Mouse (Mus musculus) limb, embryonic 12.5 days (tissue): ENCODE measurements around the gene Hacd4. TPM values are rescaled to one million over a fixed set of nuclear protein-coding genes. Genes with fewer than 3 reads are reported as not detected.
"Not testable (repeated sequence)": the region's sequence is repeated elsewhere in the genome, so short reads cannot be mapped to it uniquely, and the experiment has no call there.

Experiments
- ATAC-seq: fragments of 200-750 bp; cut with Nextera tagmentation; 2 replicates; pipeline ENCODE4 v1.8.0; 2017; ENCODE audit warnings: low read depth, moderate TSS enrichment; ENCODE audit not compliant: insufficient number of reproducible peaks, insufficient read depth, low FRiP score, low TSS enrichment
- H3K27ac ChIP-seq: fragments of 300-500 bp; sonication (generic); 2 replicates; pipeline ENCODE4 v1.5.1; 2016; ENCODE audit warnings: mild to moderate bottlenecking, moderate library complexity
- H3K27me3 ChIP-seq: fragments of 300-500 bp; sonication (generic); 2 replicates; pipeline ENCODE4 v1.6.1; 2016; ENCODE audit warnings: mild to moderate bottlenecking, moderate library complexity
- H3K36me3 ChIP-seq: fragments of 300-500 bp; sonication (generic); 2 replicates; pipeline ENCODE4 v1.6.1; 2016; ENCODE audit warnings: mild to moderate bottlenecking, moderate library complexity
- H3K4me1 ChIP-seq: fragments of 300-500 bp; sonication (generic); replicated peaks from 2 replicates; pipeline ENCODE4 v1.6.1; 2016
- H3K4me2 ChIP-seq: fragments of 300-500 bp; sonication (generic); 2 replicates; pipeline ENCODE4 v1.6.1; 2016; ENCODE audit warnings: mild to moderate bottlenecking, moderate library complexity
- H3K4me3 ChIP-seq: fragments of 300-500 bp; sonication (generic); replicated peaks from 2 replicates; pipeline ENCODE4 v1.5.1; 2016; ENCODE audit warnings: mild to moderate bottlenecking
- H3K9ac ChIP-seq: fragments of 300-500 bp; sonication (generic); replicated peaks from 2 replicates; pipeline ENCODE4 v1.6.1; 2016; ENCODE audit warnings: mild to moderate bottlenecking, moderate library complexity
- H3K9me3 ChIP-seq: fragments of 300-500 bp; sonication (generic); 2 replicates; pipeline ENCODE4 v1.6.1; 2016; ENCODE audit warnings: mild to moderate bottlenecking, moderate library complexity
- WGBS: fragments of 180-500 bp; shearing (Covaris S2); methylation state at CpG from one replicate; pipeline ENCODE4 v1.1.7; 2016; 5-methylcytosine and 5-hydroxymethylcytosine counted together
- polyA plus RNA-seq: library from polyadenylated mRNA; unstranded; fragments of >200 nt; fragmentation: Nextera tagmentation; extraction: Ambion mirVana; gene quantifications from 2 replicates; pipeline ENCODE4 v1.2.1, GENCODE M21; 2016

Gene Hacd4
- polyA plus RNA-seq, 1 experiment from 2014 or later = 3.7 TPM

- no peaks in the 10 kb centered on the region for H3K4me1 ChIP-seq
- H3K27ac ChIP-seq = no peak overlapping the region
- H3K27me3 ChIP-seq = no peaks in the 10 kb centered on the region
- no peaks in the 10 kb centered on the region for H3K36me3 ChIP-seq
- ATAC-seq = no peak
- no peak overlapping the region for H3K4me3 ChIP-seq
- WGBS = 83% methylated on average over 6 of the region's 6 CpGs
- H3K9ac ChIP-seq = no peak overlapping the region
- no peak overlapping the region for H3K4me2 ChIP-seq
- H3K9me3 ChIP-seq = no peaks in the 10 kb centered on the region
Observed at GRCm38 (mm10) chr4:88396995-88397521, 41.7 kb downstream of the Hacd4 start.

DNA sequence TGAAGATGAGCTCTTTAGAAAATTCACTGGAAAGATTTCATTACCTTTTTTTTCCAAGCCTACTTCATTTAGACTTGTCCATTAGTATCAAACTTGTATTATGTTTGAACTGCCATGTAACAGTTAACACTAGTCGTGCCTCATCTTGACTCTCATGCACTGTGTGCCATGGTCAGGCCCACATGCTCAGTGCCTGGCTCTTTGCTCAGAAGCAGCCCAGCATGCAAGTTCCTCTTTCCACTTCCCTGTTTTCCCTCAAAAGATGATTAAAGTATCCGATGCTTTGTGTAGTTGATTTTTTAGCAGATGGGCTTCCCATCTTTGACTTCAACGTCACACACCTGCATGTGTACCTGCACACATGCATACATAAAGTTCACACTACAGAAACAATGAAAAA lies 43.0 kb downstream of the Hacd4 start:
- no peak for ATAC-seq
- 92% methylated on average over 3 of the region's 3 CpGs for WGBS

GRCm38 (mm10) chr4:88390596-88390995 lies 48.1 kb downstream of the Hacd4 start:
- WGBS = 88% methylated on average over 1 of the region's 1 CpGs
- H3K4me2 ChIP-seq, H3K9me3 ChIP-seq, ATAC-seq, H3K27me3 ChIP-seq, H3K36me3 ChIP-seq, H3K4me3 ChIP-seq, H3K9ac ChIP-seq, H3K4me1 ChIP-seq, H3K27ac ChIP-seq: not testable (repeated sequence)

More for the DNA sequence above, 43.0 kb downstream of the Hacd4 start:
- H3K27ac ChIP-seq = no peak overlapping the region
- no peaks in the 10 kb centered on the region for H3K9me3 ChIP-seq
- no peaks in the 10 kb centered on the region for H3K36me3 ChIP-seq
- no peak overlapping the region for H3K4me2 ChIP-seq
- no peaks in the 10 kb centered on the region for H3K4me1 ChIP-seq
- no peaks in the 10 kb centered on the region for H3K27me3 ChIP-seq
- H3K4me3 ChIP-seq = no peak overlapping the region
- no peak overlapping the region for H3K9ac ChIP-seq

- no peak overlapping the region for H3K4me2 ChIP-seq
- 90% methylated on average over 1 of the region's 1 CpGs for WGBS
- H3K36me3 ChIP-seq = no peaks in the 10 kb centered on the region
- H3K27ac ChIP-seq = no peak overlapping the region
- no peak overlapping the region for H3K9ac ChIP-seq
- no peaks in the 10 kb centered on the region for H3K9me3 ChIP-seq
- H3K4me3 ChIP-seq = no peak overlapping the region
- H3K27me3 ChIP-seq = no peaks in the 10 kb centered on the region
- no peak for ATAC-seq
- no peaks in the 10 kb centered on the region for H3K4me1 ChIP-seq
Observed at GRCm38 (mm10) chr4:88390036-88390435, 48.7 kb downstream of the Hacd4 start.

- Histone ChIP-seq H3K4me3 (no peak overlapping the region), H3K9ac (no peak overlapping the region), H3K4me2 (no peak overlapping the region), H3K27me3 (no peaks in the 10 kb centered on the region), H3K36me3 (no peaks in the 10 kb centered on the region), H3K27ac (no peak overlapping the region), H3K9me3 (no peaks in the 10 kb centered on the region), H3K4me1 (no peaks in the 10 kb centered on the region)
- ATAC-seq = no peak
- WGBS = 83% methylated on average over 18 of the region's 18 CpGs
Observed at GRCm38 (mm10) chr4:88372293-88373224, 66.2 kb downstream of the Hacd4 start.

GRCm38 (mm10) chr4:88370819-88371218 lies 67.9 kb downstream of the Hacd4 start:
- Histone ChIP-seq H3K36me3 (no peaks in the 10 kb centered on the region), H3K4me2 (no peak overlapping the region), H3K4me3 (no peak overlapping the region), H3K4me1 (no peaks in the 10 kb centered on the region), H3K27me3 (no peaks in the 10 kb centered on the region), H3K27ac (no peak overlapping the region), H3K9ac (no peak overlapping the region), H3K9me3 (no peaks in the 10 kb centered on the region)
- 66% methylated on average over 8 of the region's 8 CpGs for WGBS
- ATAC-seq = no peak

GRCm38 (mm10) chr4:88369951-88370350 lies 68.8 kb downstream of the Hacd4 start:
- H3K27ac ChIP-seq = no peak overlapping the region
- H3K4me3 ChIP-seq = no peak overlapping the region
- WGBS = 82% methylated on average over 6 of the region's 6 CpGs
- H3K9ac ChIP-seq = no peak overlapping the region
- no peak for ATAC-seq
- H3K9me3 ChIP-seq = no peaks in the 10 kb centered on the region
- H3K4me1 ChIP-seq = no peaks in the 10 kb centered on the region
- H3K27me3 ChIP-seq = no peaks in the 10 kb centered on the region
- H3K4me2 ChIP-seq = no peak overlapping the region
- no peaks in the 10 kb centered on the region for H3K36me3 ChIP-seq

DNA sequence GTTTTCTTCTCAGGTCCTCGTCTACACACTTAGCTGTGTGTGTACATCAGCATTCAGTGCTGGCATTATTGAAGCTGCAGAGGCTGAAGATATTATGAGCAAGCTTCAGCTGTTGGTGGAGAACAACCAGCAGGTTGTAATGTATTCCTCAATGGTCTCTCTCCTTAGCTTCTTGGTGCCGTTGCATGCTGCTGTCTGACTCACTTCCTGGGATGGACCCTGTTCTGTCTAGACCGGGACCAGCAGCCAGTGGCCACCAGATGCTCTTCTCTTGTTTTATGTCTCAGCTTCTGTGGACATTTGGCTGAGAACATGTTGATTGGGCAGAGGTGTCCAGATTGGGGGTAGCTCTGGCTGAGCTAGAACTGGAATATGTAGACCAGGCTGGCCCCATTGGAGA lies 81.3 kb downstream of the Hacd4 start:
- Histone ChIP-seq H3K4me2 (no peak overlapping the region), H3K9ac (no peak overlapping the region), H3K27me3 (no peaks in the 10 kb centered on the region), H3K27ac (no peak overlapping the region), H3K36me3 (no peaks in the 10 kb centered on the region), H3K4me1 (no peaks in the 10 kb centered on the region), H3K4me3 (no peak overlapping the region), H3K9me3 (no peaks in the 10 kb centered on the region)
- 83% methylated on average over 3 of the region's 3 CpGs for WGBS
- no peak for ATAC-seq

DNA sequence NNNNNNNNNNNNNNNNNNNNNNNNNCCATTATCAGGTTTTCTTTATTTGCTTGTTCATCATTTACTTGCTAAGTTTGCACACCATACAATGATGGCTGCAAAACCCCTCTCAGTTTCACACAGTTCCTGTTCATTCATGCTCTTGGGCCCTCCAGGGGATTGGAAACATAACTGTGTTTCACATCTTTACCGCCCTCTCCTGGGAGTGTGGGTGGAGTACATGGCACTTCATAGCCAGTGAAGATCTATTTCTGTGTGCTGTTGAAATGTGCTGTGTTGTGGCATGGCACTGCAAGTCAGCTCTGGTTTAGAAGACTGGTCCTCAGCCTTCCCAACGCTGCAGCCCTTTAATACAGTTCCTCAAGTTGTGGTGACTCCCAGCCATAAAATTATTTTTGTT lies 82.1 kb downstream of the Hacd4 start:
- no peak overlapping the region for H3K27ac ChIP-seq
- no peak overlapping the region for H3K4me2 ChIP-seq
- whole genome bisulfite sequencing = 66% methylated on average over 2 of the region's 2 CpGs
- no peaks in the 10 kb centered on the region for H3K27me3 ChIP-seq
- no peak overlapping the region for H3K9ac ChIP-seq
- ATAC-seq = no peak
- no peaks in the 10 kb centered on the region for H3K9me3 ChIP-seq
- no peak overlapping the region for H3K4me3 ChIP-seq
- no peaks in the 10 kb centered on the region for H3K36me3 ChIP-seq
- no peaks in the 10 kb centered on the region for H3K4me1 ChIP-seq

GRCm38 (mm10) chr4:88350910-88351309 lies 87.8 kb downstream of the Hacd4 start:
- Histone ChIP-seq H3K9me3 (no peaks in the 10 kb centered on the region), H3K27me3 (no peaks in the 10 kb centered on the region), H3K4me1 (no peaks in the 10 kb centered on the region), H3K4me3 (no peak overlapping the region), H3K4me2 (no peak overlapping the region), H3K27ac (no peak overlapping the region), H3K36me3 (no peaks in the 10 kb centered on the region), H3K9ac (no peak overlapping the region)
- ATAC-seq = 0 out of 2 replicates have a peak, but pooled peaks have one; percentile 15
- WGBS = 2% methylated on average over 4 of the region's 4 CpGs
